Comparison of ENCODE assay signal across 17 mouse cellular contexts in the genomic region with DNA sequence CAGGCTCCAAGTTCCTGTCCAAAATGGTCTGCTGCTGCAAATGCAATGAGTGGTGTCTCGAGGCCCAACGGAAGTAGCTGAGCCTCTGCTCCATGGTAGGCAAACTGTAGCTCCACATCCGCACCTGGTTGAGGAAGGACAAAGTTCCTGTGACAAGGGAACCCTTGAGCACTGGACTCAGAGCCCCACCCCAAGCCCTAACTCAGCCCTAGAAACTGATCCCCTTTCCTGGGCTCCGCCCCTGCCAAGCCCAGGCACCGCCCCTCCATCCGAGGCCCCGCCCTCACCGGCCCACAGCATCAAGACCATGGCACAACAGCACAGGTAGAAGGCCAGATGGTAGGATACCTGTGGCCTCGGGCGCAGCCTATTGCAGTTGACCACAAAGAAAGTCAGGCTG. TPM values are rescaled to one million over a fixed set of nuclear protein-coding genes. Genes with fewer than 3 reads are reported as not detected.
"Had no signal": no experiment of that assay in that cellular context is flagged by ENCODE, and none has a peak within 500 bp of the region (broad histone marks: within the 10 kb centered on the region; RNA-seq: fewer than 3 reads in every experiment).

No protein-coding gene starts in this region.

RNA-seq across cellular contexts. Expression of gene Klk1, which starts 3.6 kb away (rescaled TPM):
- total RNA-seq: megakaryocyte progenitor cell, adult 5-6 weeks; midbrain, postnatal 0 days; monocyte, adult 5-6 weeks; neutrophil, adult 5-6 weeks had no signal
- polyA plus RNA-seq: liver, postnatal 0 days; lung, postnatal 0 days; midbrain, embryonic 11.5 days; midbrain, embryonic 13.5 days; midbrain, embryonic 15.5 days; midbrain, postnatal 0 days; neural tube, embryonic 12.5 days; neural tube, embryonic 14.5 days had no signal

RNA-seq across cellular contexts. Expression of gene Klk1b5, which starts 5.9 kb away (rescaled TPM):
- total RNA-seq: megakaryocyte progenitor cell, adult 5-6 weeks; midbrain, postnatal 0 days; monocyte, adult 5-6 weeks; neutrophil, adult 5-6 weeks had no signal
- polyA plus RNA-seq: liver, postnatal 0 days; lung, adult 2 months; lung, embryonic 15.5 days; lung, postnatal 0 days; macrophage; midbrain, embryonic 11.5 days; midbrain, embryonic 13.5 days; midbrain, embryonic 15.5 days; midbrain, postnatal 0 days; neural tube, embryonic 12.5 days; neural tube, embryonic 14.5 days; stomach, postnatal 0 days; urinary bladder, adult 2 months had no signal

RNA-seq across cellular contexts. Expression of gene Klk1b4, which starts 14.4 kb away (rescaled TPM):
- total RNA-seq: megakaryocyte progenitor cell, adult 5-6 weeks; midbrain, postnatal 0 days; monocyte, adult 5-6 weeks; neutrophil, adult 5-6 weeks had no signal
- polyA plus RNA-seq: liver, postnatal 0 days; lung, adult 2 months; lung, embryonic 15.5 days; lung, postnatal 0 days; macrophage; midbrain, embryonic 11.5 days; midbrain, embryonic 13.5 days; midbrain, embryonic 15.5 days; midbrain, postnatal 0 days; neural tube, embryonic 12.5 days; neural tube, embryonic 14.5 days; stomach, postnatal 0 days; urinary bladder, adult 2 months had no signal

RNA-seq across cellular contexts. Expression of gene Gm36864, which starts 14.4 kb away (rescaled TPM):
- total RNA-seq: megakaryocyte progenitor cell, adult 5-6 weeks; midbrain, postnatal 0 days; monocyte, adult 5-6 weeks; neutrophil, adult 5-6 weeks had no signal
- polyA plus RNA-seq: liver, postnatal 0 days; lung, adult 2 months; lung, embryonic 15.5 days; lung, postnatal 0 days; macrophage; midbrain, embryonic 11.5 days; midbrain, embryonic 13.5 days; midbrain, embryonic 15.5 days; midbrain, postnatal 0 days; neural tube, embryonic 12.5 days; neural tube, embryonic 14.5 days; stomach, postnatal 0 days; thymus, adult 2 months; urinary bladder, adult 2 months had no signal

RNA-seq across cellular contexts. Expression of gene Klk1b3, which starts 23.6 kb away (rescaled TPM):
- total RNA-seq: megakaryocyte progenitor cell, adult 5-6 weeks; midbrain, postnatal 0 days; monocyte, adult 5-6 weeks; neutrophil, adult 5-6 weeks had no signal
- polyA plus RNA-seq: liver, postnatal 0 days; lung, adult 2 months; lung, embryonic 15.5 days; lung, postnatal 0 days; macrophage; midbrain, embryonic 11.5 days; midbrain, embryonic 13.5 days; midbrain, embryonic 15.5 days; midbrain, postnatal 0 days; neural tube, embryonic 12.5 days; neural tube, embryonic 14.5 days; stomach, postnatal 0 days; urinary bladder, adult 2 months had no signal
